Mouse (Mus musculus) hindbrain, embryonic 14.5 days (tissue): ENCODE measurements at regions not wholly inside any gene's neighbourhood (a gene's known extent, or its start where the extent isn't known, plus 50 kb on each side); places are given as distances from the start of the nearest gene placed in this dataset.

Source experiments
- ATAC-seq: fragments of 200-750 bp; cut with Nextera tagmentation; 2 replicates; pipeline ENCODE4 v1.8.0; 2017; ENCODE audit warnings: moderate number of reproducible peaks, mild to moderate bottlenecking, moderate TSS enrichment, moderate library complexity; ENCODE audit not compliant: low FRiP score
- DNase-seq: peaks from one replicate; pipeline ENCODE4 v3.0.0-alpha.2; 2015; ENCODE audit warnings: low spot score
- H3K27ac ChIP-seq: fragments of 300-500 bp; sonication (generic); 2 replicates; pipeline ENCODE4 v1.5.1; 2014; ENCODE audit warnings: mild to moderate bottlenecking, moderate library complexity
- H3K27me3 ChIP-seq: fragments of 300-500 bp; sonication (generic); 2 replicates; pipeline ENCODE4 v1.6.1; 2014; ENCODE audit warnings: mild to moderate bottlenecking, low read length, mixed read lengths; ENCODE audit not compliant: control insufficient read depth, insufficient read depth
- H3K36me3 ChIP-seq: fragments of 300-500 bp; sonication (generic); replicated peaks from 2 replicates; pipeline ENCODE4 v1.6.1; 2014; ENCODE audit not compliant: control insufficient read depth, insufficient read depth
- H3K4me1 ChIP-seq: fragments of 300-500 bp; sonication (generic); replicated peaks from 2 replicates; pipeline ENCODE4 v1.6.1; 2014; ENCODE audit warnings: antibody characterized with exemption, low read length, mixed read lengths; ENCODE audit not compliant: control insufficient read depth, insufficient read depth
- H3K4me2 ChIP-seq: fragments of 300-500 bp; sonication (generic); replicated peaks from 2 replicates; pipeline ENCODE4 v1.6.1; 2014; ENCODE audit warnings: mild to moderate bottlenecking, moderate library complexity
- H3K4me3 ChIP-seq: fragments of 300-500 bp; sonication (generic); replicated peaks from 2 replicates; pipeline ENCODE4 v1.5.1; 2014; ENCODE audit warnings: mild to moderate bottlenecking, low read length
- H3K9ac ChIP-seq: fragments of 300-500 bp; sonication (generic); 2 replicates; pipeline ENCODE4 v1.6.1; 2014
- H3K9me3 ChIP-seq: fragments of 300-500 bp; sonication (generic); 2 replicates; pipeline ENCODE4 v1.6.1; 2016; ENCODE audit warnings: low read length; ENCODE audit not compliant: control insufficient read depth
- WGBS: fragments of 180-500 bp; shearing (Covaris S2); extraction: QIAGEN DNeasy Blood & Tissue Kit; methylation state at CpG from one replicate; pipeline ENCODE4 v1.1.7; 2014; 5-methylcytosine and 5-hydroxymethylcytosine counted together

- no peak for DNase-seq
- Histone ChIP-seq H3K4me3 (no peak overlapping the region), H3K4me1 (no peaks in the 10 kb centered on the region), H3K9me3 (no peaks in the 10 kb centered on the region), H3K4me2 (no peak overlapping the region), H3K27ac (no peak overlapping the region), H3K36me3 (no peaks in the 10 kb centered on the region), H3K9ac (no peak overlapping the region), H3K27me3 (no peaks in the 10 kb centered on the region)
- ATAC-seq: no peak
- WGBS: 89% methylated on average over 3 of the region's 3 CpGs
Measured at GRCm38 (mm10) chr11:111256596-111256995, 190.6 kb downstream of the Kcnj2 start.

GRCm38 (mm10) chr11:111260691-111261383 lies 194.9 kb downstream of the Kcnj2 start:
- Histone ChIP-seq H3K4me3 (no peak overlapping the region), H3K36me3 (no peaks in the 10 kb centered on the region), H3K27me3 (no peaks in the 10 kb centered on the region), H3K27ac (no peak overlapping the region), H3K9me3 (no peaks in the 10 kb centered on the region), H3K4me1 (no peaks in the 10 kb centered on the region), H3K9ac (no peak overlapping the region), H3K4me2 (no peak overlapping the region)
- no peak for DNase-seq
- ATAC-seq: no peak
- WGBS: 52% methylated on average over 11 of the region's 11 CpGs

GRCm38 (mm10) chr11:111273651-111274050 lies 207.7 kb downstream of the Kcnj2 start:
- Histone ChIP-seq H3K27me3 (no peaks in the 10 kb centered on the region), H3K9ac (no peak overlapping the region), H3K4me1 (0 out of 2 replicates have a peak, but pooled peaks cover 3% of the 10 kb centered on the region), H3K27ac (peak overlapping the region; percentile 24; the same call in 1 of the 2 replicates), H3K4me2 (no peak overlapping the region), H3K36me3 (no peaks in the 10 kb centered on the region), H3K4me3 (no peak overlapping the region), H3K9me3 (no peaks in the 10 kb centered on the region)
- peak; percentile 64 for ATAC-seq
- peak; percentile 52 for DNase-seq

GRCm38 (mm10) chr11:111280769-111281168 lies 214.8 kb downstream of the Kcnj2 start:
- Histone ChIP-seq H3K9me3 (no peaks in the 10 kb centered on the region), H3K4me1 (no peaks in the 10 kb centered on the region), H3K36me3 (no peaks in the 10 kb centered on the region), H3K4me2 (no peak overlapping the region), H3K4me3 (no peak overlapping the region), H3K9ac (no peak overlapping the region), H3K27ac (no peak overlapping the region), H3K27me3 (no peaks in the 10 kb centered on the region)
- no peak for ATAC-seq
- DNase-seq: no peak
- 59% methylated on average over 2 of the region's 2 CpGs for WGBS

GRCm38 (mm10) chr11:111281237-111282160 lies 215.5 kb downstream of the Kcnj2 start:
- no peaks in the 10 kb centered on the region for H3K4me1 ChIP-seq
- no peak for DNase-seq
- H3K9me3 ChIP-seq: no peaks in the 10 kb centered on the region
- no peaks in the 10 kb centered on the region for H3K27me3 ChIP-seq
- no peaks in the 10 kb centered on the region for H3K36me3 ChIP-seq
- no peak overlapping the region for H3K27ac ChIP-seq
- 67% methylated on average over 7 of the region's 7 CpGs for WGBS
- no peak overlapping the region for H3K4me3 ChIP-seq
- ATAC-seq: no peak
- H3K9ac ChIP-seq: no peak overlapping the region
- H3K4me2 ChIP-seq: no peak overlapping the region

GRCm38 (mm10) chr11:111282283-111282682 lies 216.3 kb downstream of the Kcnj2 start:
- ATAC-seq (no peak), DNase-seq (no peak)
- 79% methylated on average over 2 of the region's 2 CpGs for WGBS

GRCm38 (mm10) chr11:111290537-111290936 lies 224.6 kb downstream of the Kcnj2 start:
- no peak overlapping the region for H3K4me3 ChIP-seq
- no peaks in the 10 kb centered on the region for H3K27me3 ChIP-seq
- peaks cover 6% of the 10 kb centered on the region; the same call in 1 of the 2 replicates for H3K9me3 ChIP-seq
- H3K36me3 ChIP-seq: no peaks in the 10 kb centered on the region
- DNase-seq (no peak), ATAC-seq (no peak)
- H3K4me2 ChIP-seq: no peak overlapping the region
- H3K9ac ChIP-seq: no peak overlapping the region
- H3K4me1 ChIP-seq: no peaks in the 10 kb centered on the region
- no peak overlapping the region for H3K27ac ChIP-seq

More at GRCm38 (mm10) chr11:111282283-111282682, 216.3 kb downstream of the Kcnj2 start:
- no peak overlapping the region for H3K4me3 ChIP-seq
- no peak overlapping the region for H3K4me2 ChIP-seq
- H3K27me3 ChIP-seq: no peaks in the 10 kb centered on the region
- no peak overlapping the region for H3K27ac ChIP-seq
- H3K4me1 ChIP-seq: no peaks in the 10 kb centered on the region
- no peaks in the 10 kb centered on the region for H3K9me3 ChIP-seq
- no peaks in the 10 kb centered on the region for H3K36me3 ChIP-seq
- no peak overlapping the region for H3K9ac ChIP-seq

GRCm38 (mm10) chr11:111296309-111296721 lies 230.4 kb downstream of the Kcnj2 start:
- Histone ChIP-seq H3K9ac (no peak overlapping the region), H3K27ac (no peak overlapping the region), H3K36me3 (no peaks in the 10 kb centered on the region), H3K9me3 (peaks cover 6% of the 10 kb centered on the region; the same call in 1 of the 2 replicates), H3K4me3 (no peak overlapping the region; the same call in 1 of the 2 replicates), H3K4me1 (peaks cover 8% of the 10 kb centered on the region), H3K27me3 (no peaks in the 10 kb centered on the region), H3K4me2 (peak overlapping the region; percentile 45)
- peak; percentile 34; the same call in 1 of the 2 replicates for ATAC-seq
- 17% methylated on average over 9 of the region's 9 CpGs for WGBS
- DNase-seq: peak; percentile 43

- H3K9ac ChIP-seq: no peak overlapping the region
- H3K27me3 ChIP-seq: no peaks in the 10 kb centered on the region
- 53% methylated on average over 3 of the region's 3 CpGs for WGBS
- H3K4me3 ChIP-seq: no peak overlapping the region
- no peak overlapping the region for H3K27ac ChIP-seq
- H3K4me1 ChIP-seq: no peaks in the 10 kb centered on the region
- H3K9me3 ChIP-seq: no peaks in the 10 kb centered on the region
- ATAC-seq (no peak), DNase-seq (no peak)
- no peak overlapping the region for H3K4me2 ChIP-seq
- no peaks in the 10 kb centered on the region for H3K36me3 ChIP-seq
Measured at GRCm38 (mm10) chr11:111312802-111313201, 246.8 kb downstream of the Kcnj2 start.
